Mouse (Mus musculus) heart, embryonic 15.5 days (tissue): ENCODE data around the gene Mrpl54. TPM values are rescaled to one million over a fixed set of nuclear protein-coding genes. Genes with fewer than 3 reads are reported as not detected.

ENCODE experiments used
- ATAC-seq: fragments of 200-750 bp; cut with Nextera tagmentation; replicated peaks from 2 replicates; pipeline ENCODE4 v1.8.0; 2017; ENCODE audit warnings: low read depth, moderate TSS enrichment; ENCODE audit not compliant: insufficient number of reproducible peaks, insufficient read depth, low FRiP score
- H3K27ac ChIP-seq: fragments of 300-500 bp; sonication (generic); 2 replicates; pipeline ENCODE4 v1.5.1; 2015; ENCODE audit warnings: mild to moderate bottlenecking, inconsistent platforms
- H3K27me3 ChIP-seq: fragments of 300-500 bp; sonication (generic); 2 replicates; pipeline ENCODE4 v1.6.1; 2015; ENCODE audit warnings: inconsistent platforms
- H3K36me3 ChIP-seq: fragments of 300-500 bp; sonication (generic); 2 replicates; pipeline ENCODE4 v1.6.1; 2015; ENCODE audit warnings: mild to moderate bottlenecking, inconsistent platforms
- H3K4me1 ChIP-seq: fragments of 300-500 bp; sonication (generic); replicated peaks from 2 replicates; pipeline ENCODE4 v1.6.1; 2015; ENCODE audit warnings: inconsistent platforms
- H3K4me2 ChIP-seq: fragments of 300-500 bp; sonication (generic); 2 replicates; pipeline ENCODE4 v1.6.1; 2015; ENCODE audit warnings: inconsistent platforms, mild to moderate bottlenecking, moderate library complexity
- H3K4me3 ChIP-seq: fragments of 300-500 bp; sonication (generic); 2 replicates; pipeline ENCODE4 v1.5.1; 2015; ENCODE audit warnings: mild to moderate bottlenecking, inconsistent platforms
- H3K9ac ChIP-seq: fragments of 300-500 bp; sonication (generic); 2 replicates; pipeline ENCODE4 v1.6.1; 2015; ENCODE audit warnings: mild to moderate bottlenecking, inconsistent platforms
- H3K9me3 ChIP-seq: fragments of 300-500 bp; sonication (generic); replicated peaks from 2 replicates; pipeline ENCODE4 v1.6.1; 2016; ENCODE audit warnings: inconsistent platforms
- WGBS: fragments of 180-500 bp; shearing (Covaris S2); methylation state at CpG from one replicate; pipeline ENCODE4 v1.1.7; 2015; ENCODE audit warnings: mixed read lengths; 5-methylcytosine and 5-hydroxymethylcytosine counted together
- polyA plus RNA-seq: library from polyadenylated mRNA; unstranded; fragments of >200 nt; fragmentation: Nextera tagmentation; extraction: Ambion mirVana; gene quantifications from 2 replicates; pipeline ENCODE4 v1.2.1, GENCODE M21; 2015

The Mrpl54 gene
- polyA plus RNA-seq, result 208 and 226 TPM in 2 replicates

- peak within 1 kb of the TSS; percentile 75 for H3K9ac ChIP-seq
- peaks cover 22% of the 10 kb centered on the region for H3K36me3 ChIP-seq
- no peaks in the 10 kb centered on the region for H3K9me3 ChIP-seq
- peak; percentile 93 for ATAC-seq
- peak within 1 kb of the TSS; percentile 83 for H3K27ac ChIP-seq
- WGBS, result under 1% methylated on average over 48 of the region's 48 CpGs
- peaks cover 24% of the 10 kb centered on the region for H3K4me1 ChIP-seq
- H3K27me3 ChIP-seq, result no peaks in the 10 kb centered on the region
- H3K4me3 ChIP-seq, result peak within 1 kb of the TSS; percentile 78
- peak within 1 kb of the TSS; percentile 78 for H3K4me2 ChIP-seq
These were observed at the start of gene Mrpl54, which contains the start of gene Apba3 for GRCm38 (mm10) chr10:81266211-81267105. Mrpl54 (minus strand) TSS chr10:81266934. Apba3 (plus strand) TSS chr10:81266960.

- no peak for ATAC-seq
- Histone ChIP-seq H3K9ac (no peak overlapping the region), H3K4me3 (no peak overlapping the region), H3K27me3 (no peaks in the 10 kb centered on the region), H3K9me3 (no peaks in the 10 kb centered on the region), H3K4me1 (peaks cover 37% of the 10 kb centered on the region), H3K4me2 (no peak overlapping the region), H3K36me3 (peaks cover 57% of the 10 kb centered on the region), H3K27ac (no peak overlapping the region)
- 87% methylated on average over 16 of the region's 16 CpGs for WGBS
These were observed 48.9 kb upstream of the Mrpl54 start for GRCm38 (mm10) chr10:81315587-81315986.

GRCm38 (mm10) chr10:81314201-81314600, 47.5 kb upstream of the Mrpl54 start:
- Histone ChIP-seq H3K27ac (no peak overlapping the region), H3K4me3 (no peak overlapping the region), H3K36me3 (peaks cover 70% of the 10 kb centered on the region), H3K4me2 (no peak overlapping the region), H3K9me3 (no peaks in the 10 kb centered on the region), H3K27me3 (no peaks in the 10 kb centered on the region), H3K9ac (no peak overlapping the region), H3K4me1 (peaks cover 28% of the 10 kb centered on the region)
- no peak for ATAC-seq
- 76% methylated on average over 7 of the region's 7 CpGs for WGBS

- Histone ChIP-seq H3K27me3 (no peaks in the 10 kb centered on the region), H3K36me3 (peaks cover 75% of the 10 kb centered on the region), H3K27ac (no peak overlapping the region), H3K9ac (no peak overlapping the region), H3K4me3 (no peak overlapping the region), H3K4me2 (no peak overlapping the region), H3K9me3 (no peaks in the 10 kb centered on the region), H3K4me1 (peaks cover 22% of the 10 kb centered on the region)
- 85% methylated on average over 13 of the region's 13 CpGs for WGBS
- ATAC-seq, result no peak
These were observed 46.8 kb upstream of the Mrpl54 start for GRCm38 (mm10) chr10:81313581-81313980.

GRCm38 (mm10) chr10:81309571-81309970, 42.8 kb upstream of the Mrpl54 start:
- ATAC-seq, result no peak

GRCm38 (mm10) chr10:81306837-81307682, 40.3 kb upstream of the Mrpl54 start:
- H3K4me2 ChIP-seq, result no peak overlapping the region
- ATAC-seq, result no peak
- peaks cover 64% of the 10 kb centered on the region for H3K36me3 ChIP-seq
- WGBS, result 89% methylated on average over 21 of the region's 21 CpGs
- no peak overlapping the region for H3K27ac ChIP-seq
- H3K4me3 ChIP-seq, result no peak overlapping the region
- peaks cover 30% of the 10 kb centered on the region for H3K4me1 ChIP-seq
- H3K9ac ChIP-seq, result no peak overlapping the region
- H3K9me3 ChIP-seq, result no peaks in the 10 kb centered on the region
- H3K27me3 ChIP-seq, result no peaks in the 10 kb centered on the region

More at GRCm38 (mm10) chr10:81309571-81309970, 42.8 kb upstream of the Mrpl54 start:
- H3K9me3 ChIP-seq, result no peaks in the 10 kb centered on the region
- WGBS, result 85% methylated on average over 5 of the region's 5 CpGs
- no peak overlapping the region for H3K9ac ChIP-seq
- peaks cover 87% of the 10 kb centered on the region for H3K36me3 ChIP-seq
- H3K27ac ChIP-seq, result no peak overlapping the region
- H3K4me1 ChIP-seq, result peaks cover 6% of the 10 kb centered on the region
- H3K4me2 ChIP-seq, result no peak overlapping the region
- H3K4me3 ChIP-seq, result no peak overlapping the region
- H3K27me3 ChIP-seq, result no peaks in the 10 kb centered on the region

- no peaks in the 10 kb centered on the region for H3K9me3 ChIP-seq
- H3K27ac ChIP-seq, result no peak overlapping the region
- no peak overlapping the region for H3K9ac ChIP-seq
- H3K27me3 ChIP-seq, result no peaks in the 10 kb centered on the region
- H3K4me3 ChIP-seq, result no peak overlapping the region
- ATAC-seq, result no peak
- peaks cover 56% of the 10 kb centered on the region for H3K36me3 ChIP-seq
- no peak overlapping the region for H3K4me2 ChIP-seq
- 87% methylated on average over 12 of the region's 12 CpGs for WGBS
- H3K4me1 ChIP-seq, result peaks cover 37% of the 10 kb centered on the region
These were observed 39.5 kb upstream of the Mrpl54 start for GRCm38 (mm10) chr10:81306173-81306668.

GRCm38 (mm10) chr10:81305663-81306062, 38.9 kb upstream of the Mrpl54 start:
- H3K4me1 ChIP-seq, result peaks cover 43% of the 10 kb centered on the region
- H3K4me3 ChIP-seq, result no peak overlapping the region
- no peaks in the 10 kb centered on the region for H3K9me3 ChIP-seq
- no peak for ATAC-seq
- 94% methylated on average over 14 of the region's 14 CpGs for WGBS
- no peaks in the 10 kb centered on the region for H3K27me3 ChIP-seq
- H3K36me3 ChIP-seq, result peaks cover 50% of the 10 kb centered on the region
- no peak overlapping the region for H3K9ac ChIP-seq
- H3K27ac ChIP-seq, result no peak overlapping the region
- H3K4me2 ChIP-seq, result no peak overlapping the region

GRCm38 (mm10) chr10:81304597-81305238, 38.0 kb upstream of the Mrpl54 start:
- Histone ChIP-seq H3K27ac (no peak overlapping the region), H3K36me3 (peaks cover 41% of the 10 kb centered on the region), H3K4me2 (no peak overlapping the region), H3K9ac (no peak overlapping the region), H3K4me3 (no peak overlapping the region), H3K9me3 (no peaks in the 10 kb centered on the region), H3K27me3 (no peaks in the 10 kb centered on the region), H3K4me1 (peaks cover 52% of the 10 kb centered on the region)
- ATAC-seq, result no peak; the same call in 1 of the 2 replicates
- 25% methylated on average over 7 of the region's 9 CpGs for WGBS

- Histone ChIP-seq H3K27ac (no peak overlapping the region; the same call in 1 of the 2 replicates), H3K4me3 (no peak overlapping the region), H3K4me1 (peaks cover 60% of the 10 kb centered on the region), H3K4me2 (no peak overlapping the region), H3K36me3 (peaks cover 31% of the 10 kb centered on the region), H3K9me3 (no peaks in the 10 kb centered on the region), H3K9ac (no peak overlapping the region), H3K27me3 (no peaks in the 10 kb centered on the region)
- no peak for ATAC-seq
- WGBS, result 70% methylated on average over 7 of the region's 7 CpGs
These were observed 37.0 kb upstream of the Mrpl54 start for GRCm38 (mm10) chr10:81303761-81304160.
